ENCODE assay signal across 7 mouse cellular contexts in genomic region chr4:120682168-120682567, GRCm38 (mm10). TPM values are rescaled to one million over a fixed set of nuclear protein-coding genes. Genes with fewer than 3 reads are reported as not detected.
DNase-seq lines count a peak whose midpoint lies in the region; ATAC-seq and TF ChIP-seq lines count a peak whose summit lies in the region.

No protein-coding gene starts in this region.

- peak; percentile 46 for TF ChIP-seq CTCF in C2C12 (IDR thresholded peaks at IDR 0.05; ENCODE audit: control insufficient read depth, insufficient read depth, insufficient read length)
- TF ChIP-seq CTCF in bone marrow, adult 2 months (IDR thresholded peaks at IDR 0.05; ENCODE audit: control insufficient read depth, insufficient read depth, low read length): peak; percentile 85

- H3ac ChIP-seq in C2C12 (ENCODE audit: control insufficient read depth, insufficient read length, low read depth): no peak overlapping the region

- H3K79me2 ChIP-seq in C2C12 (ENCODE audit: control insufficient read depth, insufficient read depth): no peaks in the 10 kb centered on the region

- WGBS in bone marrow, adult 2 months: 43% methylated on average over 10 of the region's 10 CpGs
- 28% methylated on average over 10 of the region's 10 CpGs for WGBS in liver, embryonic 15.5 days (ENCODE audit: insufficient replicate concordance)

- no peaks in the 10 kb centered on the region for H3K27me3 ChIP-seq in C2C12 (ENCODE audit: control insufficient read depth, insufficient read depth, insufficient read length)
- no peaks in the 10 kb centered on the region for H3K27me3 ChIP-seq in liver, embryonic 15.5 days

- DNase-seq in 3T3-L1 (ENCODE audit: low read depth, low spot score): peak; percentile 66
- peak; percentile 60 for DNase-seq in forelimb bud, embryonic 11.5 days (ENCODE audit: low read depth, low spot score)
- peak; percentile 72 for DNase-seq in kidney, postnatal 10 days
- peak; percentile 59 for DNase-seq in right cerebral cortex, postnatal 14 days

- no peaks in the 10 kb centered on the region for H3K79me3 ChIP-seq in C2C12 (ENCODE audit: low read depth)

- H3K27ac ChIP-seq in bone marrow, adult 2 months (ENCODE audit: control insufficient read depth, insufficient read depth, low read depth, low read length, poor library complexity): no peak overlapping the region
- no peak overlapping the region for H3K27ac ChIP-seq in liver, embryonic 15.5 days (replicated peaks)

- ATAC-seq in liver, embryonic 15.5 days (ENCODE audit: insufficient read depth): no peak

- peak overlapping the region; percentile 51 for H3K4me2 ChIP-seq in liver, embryonic 15.5 days

- H3K9me3 ChIP-seq in liver, embryonic 15.5 days (replicated peaks): no peaks in the 10 kb centered on the region

- H3K36me3 ChIP-seq in C2C12 (ENCODE audit: control insufficient read depth, insufficient read depth): no peaks in the 10 kb centered on the region
- H3K36me3 ChIP-seq in liver, embryonic 15.5 days (replicated peaks): no peaks in the 10 kb centered on the region

- TF ChIP-seq POLR2A in bone marrow, adult 2 months (IDR thresholded peaks at IDR 0.05; ENCODE audit: borderline replicate concordance, control insufficient read depth, low read depth, low read length): no peak

- H3K9ac ChIP-seq in liver, embryonic 15.5 days: no peak overlapping the region

- no peaks in the 10 kb centered on the region for H3K4me1 ChIP-seq in bone marrow, adult 2 months (ENCODE audit: control insufficient read depth, insufficient read depth, low read length)
- peaks cover 61% of the 10 kb centered on the region for H3K4me1 ChIP-seq in liver, embryonic 15.5 days (replicated peaks)

- no peak overlapping the region for H3K4me3 ChIP-seq in C2C12 (ENCODE audit: insufficient read depth, poor library complexity, severe bottlenecking)
- H3K4me3 ChIP-seq in bone marrow, adult 2 months (replicated peaks; ENCODE audit: control insufficient read depth, low read depth, low read length): no peak overlapping the region
- no peak overlapping the region for H3K4me3 ChIP-seq in liver, embryonic 15.5 days (replicated peaks)

TF ChIP-seq in C2C12, 6 proteins besides CTCF, POLR2A, EP300 and RAD21:
- TF ChIP-seq USF1 (IDR thresholded peaks at IDR 0.05; ENCODE audit: low read depth) (no peak), FOSL1 (IDR thresholded peaks at IDR 0.05; ENCODE audit: insufficient read depth, low read length, poor library complexity, severe bottlenecking) (no peak), MYOD1 (IDR thresholded peaks at IDR 0.05; ENCODE audit: control insufficient read depth, insufficient read length, low read depth) (no peak)
TF ChIP-seq in C2C12: peak in this region for 0.

RNA-seq across cellular contexts. Expression of gene Cited4, which starts 15.8 kb away (rescaled TPM):
- not detected for polyA plus RNA-seq in C2C12 (2012; fragmentation: generic; extraction: Trizol)
- polyA plus RNA-seq in bone marrow, adult 2 months (2011; ENCODE audit: insufficient read depth, insufficient read length, low replicate concordance, missing spikeins): 16.7 and 18.3 TPM in 2 replicates
- polyA plus RNA-seq in liver, embryonic 15.5 days (2015; fragmentation: Nextera tagmentation; extraction: Ambion mirVana): 78.5 and 82.8 TPM in 2 replicates

Comparison
In these comparisons a context has a peak if more than half of its experiments do, and no peak if none do; other contexts are left out.
1. RNA of gene Cited4, which starts 15.8 kb away (polyA plus RNA-seq): 78.5 to 82.8 TPM in liver, embryonic 15.5 days and 16.7 to 18.3 TPM in bone marrow, adult 2 months; not detected in C2C12 (single experiment); every median in the first group is over 10 times any median in the second.
2. Peak in every context shown above with its lines, with median percentiles within 50 percentile points of each other: DNase-seq.